Mouse (Mus musculus) fibroblast of lung, adult 2 months (primary cell): ENCODE measurements at regions not wholly inside any gene's neighbourhood (a gene's known extent, or its start where the extent isn't known, plus 50 kb on each side); places are given as distances from the start of the nearest gene placed in this dataset.

ENCODE experiments used
- DNase-seq: peaks from one replicate; pipeline ENCODE4 v3.0.0-alpha.2; 2011; ENCODE audit warnings: low read depth

DNA sequence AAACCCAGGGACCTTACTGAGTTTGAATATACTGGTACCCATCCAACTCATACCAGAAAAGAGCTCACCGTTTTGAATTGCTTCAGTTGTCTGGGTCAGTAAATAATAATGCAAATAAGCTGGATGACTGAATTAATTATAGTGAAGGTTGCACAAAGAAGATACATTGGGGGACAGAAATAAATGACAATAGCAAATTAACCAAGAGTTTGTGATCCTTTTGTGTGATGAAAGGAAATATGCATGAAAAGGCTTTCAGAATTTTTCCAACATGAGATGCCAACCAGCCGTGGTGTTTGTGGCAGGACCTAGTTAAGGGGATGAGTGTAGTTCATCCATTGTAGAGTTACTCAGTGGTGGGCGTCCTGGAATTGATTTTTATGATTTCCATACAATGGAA is 186.5 kb upstream of the Pik3r1 start:
- DNase-seq: no peak

DNA sequence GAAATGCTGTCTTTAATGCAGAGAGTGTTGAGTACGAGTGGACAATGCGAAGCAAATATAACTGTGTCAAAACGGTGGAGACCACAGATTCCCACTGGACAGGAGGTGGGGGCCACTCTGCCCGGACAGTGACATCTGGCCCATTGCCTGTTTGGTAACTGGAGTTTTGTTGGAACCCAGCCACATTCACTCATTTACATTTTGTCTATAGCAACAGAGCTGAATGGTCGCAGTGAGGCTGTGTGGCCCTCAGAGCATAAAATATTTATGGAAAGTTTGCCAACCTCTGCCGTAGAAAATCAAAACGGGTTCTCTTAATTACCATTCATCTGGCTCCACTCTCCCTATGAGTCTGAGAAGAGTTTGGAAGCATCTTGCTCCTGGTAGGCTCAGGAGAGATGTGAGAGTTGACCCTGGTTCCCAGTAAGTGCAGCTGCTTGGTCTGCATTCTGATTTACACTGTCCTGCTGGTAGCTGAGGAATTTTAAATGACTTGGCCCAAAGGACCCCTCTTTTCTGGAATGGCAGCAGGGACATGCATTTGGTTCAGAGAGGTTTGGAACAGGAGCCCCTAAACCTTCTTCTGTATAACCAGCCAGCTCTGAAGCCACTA is 187.9 kb upstream of the Pik3r1 start:
- no peak for DNase-seq

DNA sequence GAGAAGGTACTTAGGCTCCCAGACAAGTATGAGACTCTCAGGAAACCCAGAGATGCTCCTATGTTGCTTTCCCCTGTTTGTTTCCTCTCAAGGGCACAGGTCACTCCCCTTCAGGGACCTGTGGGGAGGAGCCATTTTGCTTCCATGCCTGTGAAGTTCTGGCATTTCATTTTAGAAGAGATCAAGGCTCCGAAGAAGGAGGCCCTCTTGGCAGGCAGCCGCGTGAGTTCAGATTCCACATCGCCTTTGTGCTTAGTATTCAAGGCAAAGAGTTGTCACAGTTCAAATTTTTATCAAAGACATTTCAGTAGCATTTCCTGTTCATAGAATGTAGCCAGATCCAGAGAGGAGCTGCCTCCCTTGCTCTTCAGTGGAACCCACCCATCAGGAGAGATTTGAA is 189.8 kb upstream of the Pik3r1 start:
- no peak for DNase-seq

DNA sequence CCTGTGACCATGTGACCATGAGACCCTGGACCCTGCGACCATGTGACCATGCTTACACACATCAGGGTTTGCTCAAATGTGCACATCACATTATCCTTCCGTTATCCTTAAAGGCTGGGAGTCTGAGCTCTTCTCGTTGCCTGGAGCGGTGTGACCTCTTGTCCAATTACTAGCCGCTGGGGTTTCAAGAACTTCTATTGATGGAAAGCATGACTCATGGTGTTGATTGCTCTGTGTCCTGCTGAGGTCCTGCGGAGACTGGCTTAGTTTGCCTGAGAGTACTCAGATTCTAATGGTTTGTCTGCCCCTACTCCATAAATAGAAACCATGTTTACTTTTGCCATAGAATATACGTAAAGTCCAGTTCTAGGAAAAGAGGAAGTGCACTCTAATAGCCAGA is 197.5 kb upstream of the Pik3r1 start:
- DNase-seq: no peak

DNA sequence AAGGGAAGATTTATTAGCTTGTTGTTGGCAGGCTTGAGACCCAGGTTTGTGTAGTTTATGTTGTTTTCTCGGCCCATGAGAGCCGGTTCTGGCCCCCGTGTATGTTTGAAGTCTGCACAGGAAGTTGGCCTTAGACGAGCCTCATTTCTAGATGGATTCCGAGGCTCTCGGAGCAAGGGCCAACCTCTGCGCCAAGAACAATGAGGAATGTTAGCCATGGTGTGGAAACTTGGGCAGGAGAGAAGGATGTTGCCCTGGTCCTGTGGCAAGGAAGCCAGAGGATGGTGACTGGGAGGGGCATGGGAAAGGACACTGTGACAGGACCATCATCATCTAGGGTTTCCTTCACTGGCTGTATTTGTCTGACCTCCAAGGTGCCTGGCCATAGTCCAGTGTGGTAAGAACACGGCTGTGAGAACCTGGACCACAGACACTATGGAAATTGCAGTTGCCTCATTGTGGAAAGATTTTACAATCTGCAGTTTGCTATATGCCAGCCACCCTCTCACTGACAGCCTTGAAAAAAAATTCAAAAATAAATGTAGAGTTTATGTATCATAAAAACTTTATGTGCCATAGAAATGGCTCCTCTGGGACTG is 198.9 kb upstream of the Pik3r1 start:
- peak; percentile 49 for DNase-seq

DNA sequence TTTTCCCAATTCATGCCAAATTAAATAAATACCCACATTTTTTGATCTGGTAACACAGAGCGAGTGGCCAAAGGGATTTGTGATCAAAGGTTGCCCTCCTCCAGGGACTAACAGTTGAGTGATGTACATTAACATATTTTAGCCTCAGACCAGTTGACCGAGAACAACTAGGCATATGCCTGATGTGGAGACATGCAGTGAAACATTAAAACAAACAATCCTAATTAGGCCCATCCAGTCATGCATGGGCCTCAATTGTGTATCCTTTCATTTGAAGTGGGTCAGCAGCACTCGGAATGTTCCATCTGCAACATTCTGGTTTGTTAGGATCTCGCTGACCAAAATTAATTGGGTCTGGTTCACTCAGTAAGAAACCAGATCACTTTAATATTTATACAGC is 199.4 kb upstream of the Pik3r1 start:
- no peak for DNase-seq

DNA sequence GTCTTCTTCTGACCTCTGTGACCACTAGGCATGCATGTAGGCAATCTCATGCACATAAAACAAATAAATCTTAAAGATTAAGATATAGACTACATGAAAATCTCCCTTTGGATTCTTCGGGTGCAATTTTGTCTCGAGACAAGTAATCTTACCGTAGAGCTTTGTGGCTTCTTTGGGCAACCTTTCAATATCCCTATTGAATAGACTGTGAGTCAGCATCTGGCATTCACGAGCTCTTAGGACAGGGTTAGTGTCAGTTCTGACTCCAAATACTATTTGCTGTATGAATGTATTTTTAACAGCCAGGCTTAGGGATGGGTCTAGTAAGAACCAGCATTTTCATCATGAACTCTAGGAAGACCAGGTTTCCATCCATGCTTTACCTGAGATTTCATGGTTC is 208.7 kb upstream of the Pik3r1 start:
- peak; percentile 40 for DNase-seq

DNA sequence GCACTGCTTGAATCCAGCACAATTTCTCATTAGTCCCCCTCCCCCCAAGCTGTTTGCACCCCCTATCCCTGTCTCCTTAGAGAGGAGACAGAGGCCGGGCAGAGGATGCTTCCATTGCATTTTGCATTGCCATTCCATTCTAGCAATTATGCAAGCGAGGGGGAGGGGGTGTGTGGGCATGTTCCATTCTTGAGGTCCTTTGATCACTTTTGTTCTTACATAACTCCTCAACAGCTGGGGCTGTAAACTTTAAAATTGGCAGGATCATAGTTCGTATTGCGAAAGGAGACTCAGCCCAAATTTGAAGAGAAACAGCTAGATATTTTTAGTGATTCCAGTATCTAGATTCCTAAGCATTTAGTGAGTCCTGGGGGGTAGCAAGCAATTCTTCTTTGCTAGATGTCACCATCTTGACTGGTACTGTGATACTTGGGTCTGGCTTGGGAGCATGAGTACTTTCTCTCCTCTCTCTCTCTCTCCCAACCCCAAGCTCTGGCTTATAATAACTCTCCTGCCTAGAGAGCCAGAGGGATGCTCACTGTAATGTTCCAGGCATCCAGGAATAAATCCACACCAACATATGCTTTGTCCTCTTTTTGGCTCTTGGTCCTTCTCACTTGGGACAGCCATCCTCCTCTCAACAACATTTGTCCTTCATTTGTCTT is 212.3 kb upstream of the Pik3r1 start:
- peak; percentile 67 for DNase-seq

DNA sequence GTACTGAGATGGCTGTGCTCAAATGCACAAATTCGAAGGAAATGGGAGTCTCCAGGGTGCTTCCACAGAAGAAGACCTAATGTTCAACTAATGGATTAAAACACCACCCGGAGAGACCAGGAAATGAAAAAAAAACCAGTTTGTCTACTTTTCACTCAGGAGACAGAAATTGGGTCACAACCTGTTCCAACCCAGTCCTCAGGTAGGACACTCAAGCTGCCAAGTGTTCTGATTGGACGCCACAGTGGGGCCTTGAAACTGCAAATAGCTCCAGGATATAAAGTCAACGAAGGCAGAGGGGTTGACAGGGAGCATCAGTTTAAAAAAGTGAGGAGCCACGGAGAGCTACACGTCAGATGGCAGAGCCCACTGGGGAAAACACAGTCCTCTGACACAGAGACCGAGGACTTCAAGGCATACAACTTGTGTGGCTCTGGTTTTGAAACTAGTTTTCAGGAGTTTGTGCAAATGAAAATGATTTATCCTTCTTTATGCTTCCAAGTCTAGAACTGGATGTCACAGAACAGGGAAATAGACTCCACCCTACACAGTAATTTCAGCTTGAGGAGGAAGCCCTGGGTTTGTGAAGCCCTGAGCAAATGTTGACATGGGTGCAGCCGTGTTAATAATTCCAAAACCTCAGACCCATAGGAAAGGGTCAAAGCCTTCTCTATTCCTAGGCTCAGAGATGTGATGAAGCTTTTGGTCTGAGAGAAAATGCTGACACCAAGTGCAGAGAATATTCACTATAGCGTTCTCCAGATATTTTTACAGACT is 220.8 kb upstream of the Pik3r1 start:
- DNase-seq: no peak

DNA sequence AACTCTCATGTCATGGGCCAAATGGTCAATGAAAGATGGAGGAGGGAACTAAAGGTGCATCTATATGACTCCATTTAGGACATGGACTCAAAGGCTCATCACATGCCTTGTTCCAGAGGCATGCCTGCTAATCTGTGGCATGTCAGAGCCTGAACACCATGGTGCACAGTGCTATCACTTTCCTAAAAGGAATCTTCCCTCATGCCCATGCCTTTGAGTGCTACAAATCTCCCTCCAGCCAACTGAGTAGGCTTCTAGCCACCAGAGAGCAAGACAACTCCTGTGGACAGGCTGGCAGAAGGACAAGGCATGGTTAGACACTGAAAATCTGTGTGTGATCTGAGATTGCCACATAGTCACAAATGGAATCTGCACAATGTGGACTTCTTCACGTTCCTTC is 223.7 kb upstream of the Pik3r1 start:
- DNase-seq: no peak

DNA sequence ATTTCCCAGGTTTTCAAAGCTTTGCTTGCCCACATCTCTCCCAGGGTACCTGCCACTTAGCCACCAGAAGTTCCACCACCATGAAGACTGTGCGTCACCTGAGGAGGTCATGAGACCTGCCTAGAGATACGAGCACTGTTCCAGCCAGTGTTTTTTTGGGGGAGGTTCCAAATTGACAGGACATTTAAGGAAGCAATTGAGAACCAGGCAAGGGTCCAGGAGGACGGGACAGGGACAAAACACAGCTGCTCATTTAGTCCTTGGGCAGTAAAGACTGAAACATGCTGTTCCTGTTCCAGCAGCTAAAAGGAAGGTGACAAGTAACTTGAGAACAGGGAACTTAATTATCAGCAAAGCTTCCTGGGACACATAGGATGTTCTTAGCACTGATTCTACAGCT is 226.8 kb upstream of the Pik3r1 start:
- no peak for DNase-seq

DNA sequence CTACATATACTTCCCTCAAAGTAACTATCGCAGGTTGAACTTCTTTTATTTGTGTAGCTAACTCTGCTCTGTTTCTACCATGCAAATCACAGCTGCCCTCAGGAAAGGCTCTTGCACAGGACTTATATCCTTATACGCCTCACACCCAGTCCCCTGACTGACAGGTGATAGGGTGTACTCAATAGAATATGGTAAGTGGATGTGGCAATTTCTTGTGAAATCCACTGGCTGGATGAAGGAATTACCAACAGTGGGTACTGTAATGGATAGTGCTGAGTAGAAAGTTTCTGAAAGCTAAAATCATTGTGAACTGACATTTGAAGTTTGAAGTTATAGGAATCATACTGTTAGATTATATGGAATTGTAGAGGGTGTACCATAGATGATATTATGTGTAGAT is 227.5 kb upstream of the Pik3r1 start:
- no peak for DNase-seq

DNA sequence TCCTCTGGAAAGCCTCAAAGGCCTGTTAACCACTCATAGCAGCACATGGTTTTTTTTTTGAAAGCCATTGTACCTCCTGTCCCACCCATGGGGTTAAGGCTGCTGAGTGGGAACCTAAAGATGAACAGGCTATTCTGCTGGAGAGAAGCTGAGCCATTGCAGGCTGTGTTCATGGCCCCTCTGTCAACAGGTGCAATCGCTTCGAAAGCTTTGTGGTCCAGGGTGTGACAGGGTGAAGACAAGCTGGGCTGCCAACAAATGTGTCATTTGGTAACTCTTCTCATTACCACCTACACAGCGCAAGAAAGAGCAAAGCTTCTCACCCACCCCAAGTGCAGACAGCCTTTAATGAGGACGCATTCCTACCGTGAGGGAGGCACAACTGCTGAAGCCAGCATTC is 228.1 kb upstream of the Pik3r1 start:
- no peak for DNase-seq

DNA sequence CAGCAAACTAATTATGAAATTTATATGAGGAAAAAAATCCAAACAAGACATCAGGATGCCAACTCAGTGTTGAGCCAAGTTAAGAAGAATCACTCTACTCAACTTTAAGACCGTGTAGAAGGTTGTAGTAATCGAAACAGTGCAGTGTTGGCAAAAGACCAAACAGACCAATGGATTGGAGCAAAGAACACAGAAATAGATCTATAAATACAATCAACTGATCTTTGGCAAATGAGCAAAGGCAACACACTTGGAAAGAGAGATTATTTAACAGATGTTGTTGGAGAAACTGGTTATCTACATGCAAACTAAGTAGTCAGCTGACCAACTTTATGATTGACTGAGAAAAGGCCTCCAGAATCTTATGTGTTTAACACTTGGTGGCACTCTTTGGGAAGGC is 229.4 kb upstream of the Pik3r1 start:
- no peak for DNase-seq

DNA sequence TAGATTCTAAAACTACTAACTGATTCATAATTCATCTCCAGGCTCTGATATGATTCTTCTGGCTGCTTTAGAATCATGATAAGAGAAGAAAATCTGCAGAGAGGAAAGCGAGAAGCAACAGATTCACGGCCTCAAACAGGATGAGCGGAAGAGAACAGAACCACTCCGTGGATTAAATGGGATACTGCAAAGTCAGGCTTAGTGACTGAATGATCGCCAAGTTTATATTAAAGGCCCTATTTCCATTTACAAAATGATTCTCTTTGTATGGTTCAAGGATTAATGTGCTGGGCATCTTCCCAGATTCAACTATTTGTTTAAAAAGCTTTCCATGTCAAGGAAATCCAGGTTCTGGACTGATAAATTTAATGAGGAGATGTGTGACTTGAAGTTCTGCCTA is 238.5 kb upstream of the Pik3r1 start:
- DNase-seq: no peak

DNA sequence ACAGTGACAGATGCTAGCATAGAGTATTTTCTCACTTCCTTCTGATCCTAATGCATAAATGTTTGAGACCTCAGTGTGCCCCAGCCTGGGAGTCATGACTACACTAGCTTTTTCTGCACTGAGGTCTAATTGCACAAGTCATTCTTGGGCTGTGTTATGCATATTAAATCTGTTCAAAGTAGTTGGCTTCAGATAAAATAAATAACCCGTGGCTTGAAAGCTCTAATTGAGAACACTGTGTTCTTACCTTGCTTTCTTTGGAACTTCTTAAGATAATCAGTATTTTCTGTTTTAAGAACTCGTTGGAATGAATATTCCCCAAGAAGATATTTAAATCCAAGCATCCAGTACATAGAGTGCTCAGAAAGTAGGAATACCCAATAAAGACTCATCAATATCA is 243.9 kb upstream of the Pik3r1 start:
- no peak for DNase-seq

DNA sequence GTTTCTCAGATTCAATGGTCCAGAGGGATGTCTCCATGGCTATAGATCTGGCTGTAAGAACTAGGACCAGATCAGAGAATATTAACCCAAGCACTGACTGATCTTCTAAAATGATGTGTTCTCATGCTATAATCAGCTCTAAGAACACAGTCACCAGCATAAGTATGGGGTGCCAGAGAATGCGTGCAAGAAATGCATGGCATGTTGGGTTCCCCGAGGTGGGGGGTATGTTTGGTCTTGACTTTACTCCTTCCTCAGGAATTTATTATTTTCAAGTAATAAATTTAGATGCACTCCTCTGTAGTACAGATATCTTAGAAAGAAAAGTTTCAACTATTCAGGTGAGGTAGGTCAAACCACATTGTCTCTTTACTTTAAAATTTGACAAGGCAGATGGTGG is 246.5 kb upstream of the Pik3r1 start:
- DNase-seq: no peak

DNA sequence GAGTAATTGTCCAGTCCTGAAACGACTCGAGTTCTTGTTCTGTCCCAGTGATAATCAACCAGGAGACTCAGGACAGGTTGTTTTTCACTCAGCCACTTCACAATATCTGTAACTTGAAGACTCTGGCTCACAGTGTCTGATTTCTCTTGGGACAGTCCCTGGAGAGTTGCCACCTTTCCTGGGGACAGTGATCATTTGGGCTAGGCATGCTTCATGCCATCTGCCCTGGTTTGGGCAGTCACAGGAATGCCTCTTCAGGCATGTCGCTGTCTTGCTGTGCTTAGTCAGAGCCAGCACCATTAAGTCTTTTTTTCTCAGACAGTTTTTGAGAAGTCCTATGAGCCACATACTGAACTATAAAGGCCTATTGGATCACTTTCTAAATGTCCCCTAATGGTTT is 246.9 kb upstream of the Pik3r1 start:
- DNase-seq: no peak

DNA sequence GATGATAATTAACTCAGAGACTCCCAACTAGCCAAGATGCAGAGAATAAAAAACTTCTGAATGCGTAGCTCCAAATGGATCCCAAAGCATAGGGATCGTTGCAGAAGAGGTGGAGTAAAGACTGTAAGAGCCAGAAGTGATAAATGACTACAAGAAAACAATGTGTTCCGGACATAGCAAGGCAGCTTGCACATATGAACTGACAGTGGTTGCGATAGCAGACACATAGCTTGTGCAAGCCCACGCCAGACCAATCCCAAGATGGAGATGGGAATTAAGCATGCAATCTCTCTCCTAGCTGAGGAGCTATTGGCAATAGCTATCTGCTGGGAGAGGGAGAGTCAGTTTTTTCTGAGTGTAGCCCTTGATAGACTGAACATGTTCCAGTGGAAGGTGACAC is 248.5 kb upstream of the Pik3r1 start:
- no peak for DNase-seq

DNA sequence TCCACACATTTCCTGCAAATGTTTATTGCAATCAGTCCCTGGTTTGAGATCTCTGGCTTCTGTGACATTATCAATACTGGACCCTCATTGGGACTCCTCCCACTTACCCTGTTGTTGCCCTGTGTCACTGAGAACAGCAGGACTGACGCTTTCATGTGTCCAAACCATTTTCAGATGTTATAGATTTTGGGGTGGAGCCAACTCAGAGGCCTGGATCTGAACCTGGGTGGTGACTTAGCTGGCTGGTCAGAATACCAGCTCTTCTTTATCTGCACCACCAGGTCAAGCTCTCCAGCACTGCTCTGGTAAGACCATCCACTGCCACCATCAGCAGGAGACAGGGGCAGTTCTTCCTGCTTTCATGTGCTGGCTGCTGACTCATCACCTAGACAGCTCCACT is 254.3 kb upstream of the Pik3r1 start:
- DNase-seq: no peak

DNA sequence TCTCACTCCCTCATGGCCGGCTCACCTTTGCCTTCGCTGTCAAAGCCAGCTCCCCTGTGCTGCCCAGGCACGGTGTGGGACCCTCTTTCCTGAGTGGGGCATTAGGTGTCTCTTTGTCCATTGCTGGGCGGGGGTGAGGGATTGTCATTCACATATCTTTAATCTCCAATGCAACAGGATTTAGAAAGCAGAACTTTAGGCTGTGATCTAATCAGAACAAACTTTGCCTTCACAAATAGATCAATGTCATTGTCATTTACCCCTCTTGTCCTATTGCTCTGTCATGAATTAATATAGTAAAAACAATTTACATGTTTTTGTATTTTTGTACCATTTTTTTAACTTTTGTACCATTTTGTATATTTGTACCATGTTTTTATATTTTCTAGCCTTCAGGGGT is 254.7 kb upstream of the Pik3r1 start:
- DNase-seq: no peak

DNA sequence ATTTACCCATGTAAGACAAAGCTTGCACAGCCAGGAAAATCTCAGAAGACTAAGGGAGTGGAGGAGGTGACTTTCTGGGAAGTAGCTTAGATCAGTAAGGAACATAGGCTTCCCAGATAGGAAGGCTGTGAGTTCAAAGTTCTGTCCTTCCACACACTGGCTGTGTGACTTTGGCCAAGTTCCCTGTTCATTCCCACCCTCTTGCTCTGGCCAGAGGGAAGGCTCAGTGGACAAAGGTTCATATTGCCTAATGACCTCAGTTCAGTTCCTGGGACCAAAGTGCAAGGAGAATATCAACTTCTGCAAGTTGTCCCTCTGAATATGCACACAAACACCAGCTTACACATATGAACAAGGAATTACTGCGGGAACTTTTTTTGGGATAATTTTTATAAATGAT is 255.6 kb upstream of the Pik3r1 start:
- no peak for DNase-seq

DNA sequence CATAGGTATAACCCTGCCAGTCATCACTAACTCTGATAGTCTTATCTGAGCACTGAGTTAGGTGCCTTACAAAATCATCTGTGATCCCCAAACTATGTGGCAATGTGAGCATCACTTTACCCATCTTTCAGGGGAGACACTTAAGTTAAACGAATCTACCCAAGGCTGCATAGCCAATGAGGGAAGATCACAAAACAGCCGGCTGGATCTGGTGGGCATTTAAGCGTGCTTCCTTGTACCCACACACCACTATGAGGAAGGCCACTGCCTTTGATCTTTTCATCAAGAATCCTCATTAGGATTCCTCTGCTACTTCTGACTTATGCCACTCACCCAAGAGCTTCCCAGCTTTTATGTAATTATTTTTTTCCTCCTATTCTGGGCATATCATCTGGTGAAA is 257.1 kb upstream of the Pik3r1 start:
- DNase-seq: no peak
